Mouse (Mus musculus) liver, embryonic 14.5 days (tissue): ENCODE data around the gene Zfp57. TPM values are rescaled to one million over a fixed set of nuclear protein-coding genes. Genes with fewer than 3 reads are reported as not detected.

Source experiments
- ATAC-seq: fragments of 200-750 bp; cut with Nextera tagmentation; 2 replicates; pipeline ENCODE4 v1.8.0; 2017; ENCODE audit warnings: moderate number of reproducible peaks, mild to moderate bottlenecking, moderate library complexity; ENCODE audit not compliant: insufficient read depth
- DNase-seq, 3 experiments: peaks; one replicate each; pipeline ENCODE4 v3.0.0-alpha.2; 2012 to 2013; ENCODE audit warnings: low read depth in 3 of 3, low spot score in 3 of 3
- H3K27ac ChIP-seq: fragments of 300-500 bp; sonication (generic); 2 replicates; pipeline ENCODE4 v1.5.1; 2014; ENCODE audit warnings: moderate library complexity, mild to moderate bottlenecking, control low read depth, inconsistent platforms
- H3K27me3 ChIP-seq: fragments of 300-500 bp; sonication (generic); 2 replicates; pipeline ENCODE4 v1.6.1; 2014; ENCODE audit warnings: mild to moderate bottlenecking, low read length, moderate library complexity; ENCODE audit not compliant: control insufficient read depth, insufficient read depth
- H3K36me3 ChIP-seq: fragments of 300-500 bp; sonication (generic); replicated peaks from 2 replicates; pipeline ENCODE4 v1.6.1; 2014; ENCODE audit warnings: low read depth; ENCODE audit not compliant: control insufficient read depth, insufficient read depth
- H3K4me1 ChIP-seq, 2 experiments: fragments of 200-500 bp in 1 of 2; fragments of 300-500 bp in 1 of 2; sonication (generic) in 1 of 2; replicated peaks; 2 replicates each; pipeline ENCODE4 v1.6.1; 2012 to 2014; ENCODE audit warnings: antibody characterized with exemption in 1 of 2, inconsistent platforms in 1 of 2, low read length in 1 of 2; ENCODE audit not compliant: control insufficient read depth in 2 of 2, insufficient read depth in 2 of 2
- H3K4me2 ChIP-seq: fragments of 300-500 bp; sonication (generic); 2 replicates; pipeline ENCODE4 v1.6.1; 2014; ENCODE audit warnings: low read depth, mild to moderate bottlenecking, control low read depth, moderate library complexity
- H3K4me3 ChIP-seq, 2 experiments: fragments of 200-500 bp in 1 of 2; fragments of 300-500 bp in 1 of 2; sonication (generic) in 1 of 2; 2 replicates each; pipeline ENCODE4 v1.5.1; 2012 to 2014; ENCODE audit warnings: low read depth in 2 of 2, low read length in 2 of 2, mild to moderate bottlenecking in 2 of 2, control low read depth in 1 of 2, inconsistent platforms in 1 of 2, moderate library complexity in 1 of 2; ENCODE audit not compliant: insufficient read depth in 1 of 2
- H3K9ac ChIP-seq: fragments of 300-500 bp; sonication (generic); replicated peaks from 2 replicates; pipeline ENCODE4 v1.6.1; 2014; ENCODE audit warnings: mild to moderate bottlenecking, control low read depth, moderate library complexity
- H3K9me3 ChIP-seq: fragments of 300-500 bp; sonication (generic); 2 replicates; pipeline ENCODE4 v1.6.1; 2016; ENCODE audit warnings: low read length, mixed read lengths; ENCODE audit not compliant: control insufficient read depth
- CTCF ChIP-seq: IDR thresholded peaks from 2 replicates; pipeline ENCODE4 v1.5.1; 2016; ENCODE audit warnings: antibody characterized with exemption, low read depth, control low read depth
- EP300 ChIP-seq: IDR thresholded peaks from 2 replicates; pipeline ENCODE4 v1.6.1; 2016; ENCODE audit warnings: antibody characterized with exemption, low read depth
- WGBS: fragments of 180-500 bp; shearing (Covaris S2); extraction: QIAGEN DNeasy Blood & Tissue Kit; methylation state at CpG from one replicate; pipeline ENCODE4 v1.1.7; 2014; ENCODE audit not compliant: insufficient replicate concordance; 5-methylcytosine and 5-hydroxymethylcytosine counted together
- polyA plus RNA-seq, 2 experiments: library from polyadenylated mRNA; depleted of rRNA in 1 of 2; stranded (reverse) in 1 of 2; unstranded in 1 of 2; fragments of >200 nt; fragmentation: Nextera tagmentation in 1 of 2; extraction: Ambion mirVana in 1 of 2; gene quantifications; 2 replicates each; pipeline versions ENCODE4 v1.2.1 to v1.2.3; 2012 to 2014

Zfp57 gene
- polyA plus RNA-seq, 2 experiments, result 2.2 to 3.3 TPM

DNA sequence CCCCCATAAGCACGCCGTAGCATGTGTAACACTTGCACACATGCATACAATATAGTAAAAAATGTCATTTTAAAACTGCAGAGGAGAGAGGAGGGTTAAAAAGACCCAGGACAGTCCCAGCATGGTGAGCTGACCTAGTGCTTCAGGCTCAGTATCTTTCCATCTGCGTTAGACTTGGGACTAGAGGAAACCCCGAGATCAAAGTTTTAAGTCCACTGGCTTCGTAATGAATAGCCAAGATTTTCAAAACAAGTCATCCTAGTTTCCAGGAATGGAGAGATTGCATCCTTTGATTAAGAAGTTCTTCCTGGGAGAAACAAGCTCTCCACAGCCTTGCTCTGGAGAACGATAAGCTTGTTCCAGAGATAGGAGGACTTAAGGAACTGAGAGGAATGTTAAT, 7.2 kb downstream of the Zfp57 start:
- Histone ChIP-seq H3K9ac (no peak overlapping the region), H3K36me3 (no peaks in the 10 kb centered on the region), H3K4me3 (no peak overlapping the region), H3K4me1 (no peaks in the 10 kb centered on the region), H3K4me2 (no peak overlapping the region), H3K27me3 (peaks cover 3% of the 10 kb centered on the region), H3K27ac (no peak overlapping the region), H3K9me3 (no peaks in the 10 kb centered on the region)
- ATAC-seq (no peak), DNase-seq (no peak)
- TF ChIP-seq CTCF (no peak), EP300 (no peak)
- 78% methylated on average over 6 of the region's 6 CpGs for WGBS

GRCm38 (mm10) chr17:37009460-37010042, 8.6 kb downstream of the Zfp57 start:
- Histone ChIP-seq H3K27me3 (no peaks in the 10 kb centered on the region), H3K36me3 (no peaks in the 10 kb centered on the region), H3K9ac (no peak overlapping the region), H3K4me1 (no peaks in the 10 kb centered on the region), H3K9me3 (no peaks in the 10 kb centered on the region), H3K4me3 (no peak overlapping the region), H3K27ac (no peak overlapping the region), H3K4me2 (no peak overlapping the region)
- ATAC-seq (no peak), DNase-seq (no peak)
- TF ChIP-seq EP300, result no peak
- no peak for TF ChIP-seq CTCF
- 44% methylated on average over 17 of the region's 17 CpGs for WGBS

DNA sequence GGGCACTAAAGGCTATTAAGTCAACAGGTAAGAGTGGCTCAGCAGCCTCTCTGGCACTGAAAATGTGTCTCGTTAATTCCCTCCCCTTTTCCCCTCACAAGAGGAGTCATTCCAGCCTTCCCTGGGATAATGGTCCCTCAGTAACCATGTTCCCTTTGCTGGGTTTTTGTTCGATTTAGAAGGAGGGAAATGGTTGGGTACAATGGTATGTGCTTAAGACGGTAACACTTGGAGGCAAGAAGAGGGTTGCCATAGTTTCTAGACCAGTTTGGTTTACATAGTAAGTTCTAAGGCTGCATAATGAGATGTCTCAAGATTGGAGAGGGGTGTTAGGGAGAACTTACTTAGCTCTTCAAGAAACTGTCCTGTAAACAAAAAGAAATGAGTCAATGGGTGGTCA, 10.8 kb downstream of the Zfp57 start:
- DNase-seq (no peak), ATAC-seq (no peak)
- Histone ChIP-seq H3K27me3 (no peaks in the 10 kb centered on the region), H3K4me2 (no peak overlapping the region), H3K9me3 (no peaks in the 10 kb centered on the region), H3K4me3 (no peak overlapping the region), H3K27ac (no peak overlapping the region), H3K4me1 (no peaks in the 10 kb centered on the region), H3K9ac (no peak overlapping the region), H3K36me3 (no peaks in the 10 kb centered on the region)
- TF ChIP-seq CTCF (no peak), EP300 (no peak)
- WGBS, result 66% methylated on average over 3 of the region's 3 CpGs

GRCm38 (mm10) chr17:37012141-37012540, 11.2 kb downstream of the Zfp57 start:
- Histone ChIP-seq H3K4me2 (no peak overlapping the region), H3K9me3 (no peaks in the 10 kb centered on the region), H3K36me3 (no peaks in the 10 kb centered on the region), H3K4me1 (no peaks in the 10 kb centered on the region), H3K27me3 (no peaks in the 10 kb centered on the region), H3K4me3 (no peak overlapping the region), H3K9ac (no peak overlapping the region), H3K27ac (no peak overlapping the region)
- DNase-seq, result no peak
- TF ChIP-seq CTCF (no peak), EP300 (no peak)
- ATAC-seq, result no peak
- 43% methylated on average over 5 of the region's 5 CpGs for WGBS

GRCm38 (mm10) chr17:37016333-37016732, 15.4 kb downstream of the Zfp57 start:
- Histone ChIP-seq H3K4me2 (no peak overlapping the region), H3K9ac (no peak overlapping the region), H3K36me3 (no peaks in the 10 kb centered on the region), H3K27ac (no peak overlapping the region), H3K4me1 (no peaks in the 10 kb centered on the region), H3K27me3 (no peaks in the 10 kb centered on the region), H3K9me3 (no peaks in the 10 kb centered on the region), H3K4me3 (no peak overlapping the region)
- no peak for DNase-seq
- no peak for TF ChIP-seq EP300
- TF ChIP-seq CTCF, result no peak
- ATAC-seq, result no peak
